Mouse (Mus musculus) spleen, adult 2 months (tissue): ENCODE data around the gene Fosl2. TPM values are rescaled to one million over a fixed set of nuclear protein-coding genes. Genes with fewer than 3 reads are reported as not detected.
A peak's percentile ranks its signal among the peaks of the same experiment; 100 is the strongest.

Experiments
- DNase-seq, 2 experiments: peaks; one replicate each; pipeline versions ENCODE4 v3.0.0 to v3.0.0-alpha.2; 2012 to 2021; ENCODE audit warnings: low spot score in 2 of 2, low read depth in 1 of 2
- H3K27ac ChIP-seq: fragments of 200-500 bp; 2 replicates; pipeline ENCODE4 v1.5.1; 2012; ENCODE audit warnings: low read length, inconsistent platforms; ENCODE audit not compliant: insufficient read depth
- H3K27me3 ChIP-seq: fragments of 200-500 bp; 2 replicates; pipeline ENCODE4 v1.6.1; 2012; ENCODE audit warnings: mild to moderate bottlenecking, moderate library complexity, low read length, inconsistent platforms; ENCODE audit not compliant: control insufficient read depth, insufficient read depth
- H3K36me3 ChIP-seq: fragments of 200-500 bp; 2 replicates; pipeline ENCODE4 v1.6.1; 2012; ENCODE audit warnings: mild to moderate bottlenecking, low read length, inconsistent platforms; ENCODE audit not compliant: control insufficient read depth, insufficient read depth
- H3K4me1 ChIP-seq: fragments of 200-500 bp; 2 replicates; pipeline ENCODE4 v1.6.1; 2011; ENCODE audit warnings: inconsistent platforms; ENCODE audit not compliant: control insufficient read depth, insufficient read depth, insufficient read length
- H3K4me3 ChIP-seq: fragments of 200-500 bp; 2 replicates; pipeline ENCODE4 v1.5.1; 2011; ENCODE audit warnings: mild to moderate bottlenecking, inconsistent platforms; ENCODE audit not compliant: insufficient read depth, insufficient read length; ENCODE audit errors: extremely low read depth
- CTCF ChIP-seq: fragments of 200-500 bp; IDR thresholded peaks from 2 replicates; pipeline ENCODE4 v1.5.1; 2011; ENCODE audit warnings: mild to moderate bottlenecking, inconsistent platforms; ENCODE audit not compliant: insufficient read depth, insufficient read length, insufficient replicate concordance; ENCODE audit errors: extremely low read depth
- POLR2A ChIP-seq: fragments of 200-500 bp; IDR thresholded peaks from 2 replicates; pipeline ENCODE4 v1.6.1; 2011; ENCODE audit warnings: low read depth, low read length, inconsistent platforms
- WGBS: fragments of 180-500 bp; shearing (Covaris S2); methylation state at CpG from one replicate; pipeline ENCODE4 v1.1.7; 2018; 5-methylcytosine and 5-hydroxymethylcytosine counted together
- polyA plus RNA-seq: library from polyadenylated mRNA; depleted of rRNA; stranded (reverse); fragments of >200 nt; gene quantifications from 2 replicates; pipeline ENCODE4 v1.2.3, GENCODE M21; 2012

Fosl2 gene
- polyA plus RNA-seq, 1 experiment = 5.1 TPM

DNA sequence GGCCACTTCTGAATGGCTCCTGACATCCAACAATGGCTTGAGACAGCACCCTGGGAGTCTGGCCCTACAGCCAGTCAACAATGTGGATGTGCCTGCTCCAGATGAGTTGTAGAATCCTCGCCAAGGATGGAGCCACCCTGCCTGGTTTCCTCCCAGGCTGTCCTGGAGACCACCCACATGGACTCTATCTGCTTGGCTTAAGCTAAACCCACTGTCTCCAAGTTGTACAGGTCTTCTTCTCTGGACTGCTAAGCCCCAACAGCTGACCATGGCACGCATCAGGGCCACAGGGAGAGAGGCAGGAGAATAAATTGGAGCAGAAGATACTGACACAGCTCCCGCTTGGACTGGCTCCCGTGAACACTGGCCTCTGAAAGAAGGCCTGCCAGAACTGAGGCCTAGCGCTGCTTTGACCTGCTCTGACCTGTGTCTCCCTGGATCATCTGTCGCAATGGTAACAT, 32.6 kb upstream of the Fosl2 start:
- no peak for TF ChIP-seq CTCF
- no peak for TF ChIP-seq POLR2A
- no peak for DNase-seq

DNA sequence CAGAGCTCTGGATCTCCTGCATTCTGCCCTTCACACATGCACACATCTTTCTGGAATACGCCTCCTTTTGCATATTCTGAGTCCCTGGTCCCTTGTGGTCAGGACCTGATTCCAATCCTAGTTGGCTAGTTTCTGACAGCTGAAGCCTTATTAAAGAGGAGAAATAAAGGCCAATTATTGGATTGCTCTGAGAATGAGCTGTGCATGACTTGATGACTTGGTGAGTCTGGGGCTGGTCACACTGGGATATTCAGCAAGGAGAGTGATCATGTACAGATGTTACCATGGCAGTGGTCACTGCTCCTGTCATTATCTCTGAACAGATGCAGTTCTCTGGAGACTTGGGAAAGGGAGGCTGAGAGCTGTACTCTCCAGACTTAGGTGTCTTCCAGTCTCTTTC, 32.1 kb upstream of the Fosl2 start:
- no peak for TF ChIP-seq CTCF
- no peak for TF ChIP-seq POLR2A
- Histone ChIP-seq H3K36me3 (no peaks in the 10 kb centered on the region), H3K4me3 (no peak overlapping the region), H3K4me1 (peaks cover 10% of the 10 kb centered on the region; the same call in 1 of the 2 replicates), H3K27ac (0 out of 2 replicates have a peak overlapping the region, but pooled peaks have one; percentile 17), H3K27me3 (no peaks in the 10 kb centered on the region)
- no peak for DNase-seq
- WGBS = 91% methylated on average over 1 of the region's 1 CpGs

More for the DNA sequence above, 32.6 kb upstream of the Fosl2 start:
- 91% methylated on average over 6 of the region's 6 CpGs for WGBS
- H3K27me3 ChIP-seq = no peaks in the 10 kb centered on the region
- no peaks in the 10 kb centered on the region for H3K36me3 ChIP-seq
- peaks cover 10% of the 10 kb centered on the region; the same call in 1 of the 2 replicates for H3K4me1 ChIP-seq
- H3K27ac ChIP-seq = no peak overlapping the region
- H3K4me3 ChIP-seq = no peak overlapping the region

DNA sequence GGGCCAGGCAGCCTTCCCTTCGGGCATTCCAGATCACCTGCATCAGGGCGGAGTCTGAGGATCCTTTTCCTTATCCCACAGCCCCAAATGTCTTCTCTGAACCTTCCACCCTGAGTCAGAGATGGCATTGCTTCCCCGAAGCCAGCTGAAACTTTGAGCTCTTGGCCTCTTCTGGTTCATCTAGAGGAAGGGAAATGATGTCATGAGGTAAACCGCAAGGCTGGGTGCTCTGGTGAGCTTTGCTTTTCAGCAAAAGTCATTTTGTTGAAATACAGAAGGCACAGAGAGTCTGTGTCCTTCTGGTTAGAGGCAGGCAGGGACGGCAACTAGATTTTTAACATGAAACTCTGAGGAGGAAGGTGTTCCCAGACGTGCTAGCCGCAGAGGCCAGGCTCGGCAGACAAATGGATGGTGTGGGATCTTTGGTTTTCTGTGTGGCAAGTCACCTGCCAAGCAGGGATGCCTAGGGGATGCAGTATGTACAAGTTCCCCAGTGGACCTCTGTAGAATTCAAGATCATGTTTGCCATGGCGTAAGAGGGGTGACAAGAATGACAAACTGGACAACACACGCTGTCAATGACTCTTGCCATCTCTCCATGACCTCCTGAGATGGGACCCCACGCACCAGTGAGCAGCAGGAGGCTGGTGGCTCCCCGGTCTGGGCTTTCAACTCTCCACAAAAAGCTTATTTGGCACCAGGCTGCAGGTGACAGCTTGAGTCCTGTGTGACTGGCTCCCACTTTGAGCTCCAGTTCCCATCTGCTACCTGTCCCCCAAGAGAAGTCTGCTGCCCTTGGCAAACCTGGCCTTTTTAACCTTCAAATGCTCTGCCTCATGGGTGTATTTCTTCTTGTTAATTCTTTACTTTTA, 31.2 kb upstream of the Fosl2 start:
- Histone ChIP-seq H3K27ac (peak overlapping the region; percentile 54; the same call in 1 of the 2 replicates), H3K36me3 (no peaks in the 10 kb centered on the region), H3K27me3 (no peaks in the 10 kb centered on the region), H3K4me1 (peaks cover 10% of the 10 kb centered on the region; the same call in 1 of the 2 replicates), H3K4me3 (no peak overlapping the region)
- TF ChIP-seq POLR2A = no peak
- TF ChIP-seq CTCF = no peak
- 13% methylated on average over 12 of the region's 12 CpGs for WGBS
- peak; percentile 23 to 65 for DNase-seq

DNA sequence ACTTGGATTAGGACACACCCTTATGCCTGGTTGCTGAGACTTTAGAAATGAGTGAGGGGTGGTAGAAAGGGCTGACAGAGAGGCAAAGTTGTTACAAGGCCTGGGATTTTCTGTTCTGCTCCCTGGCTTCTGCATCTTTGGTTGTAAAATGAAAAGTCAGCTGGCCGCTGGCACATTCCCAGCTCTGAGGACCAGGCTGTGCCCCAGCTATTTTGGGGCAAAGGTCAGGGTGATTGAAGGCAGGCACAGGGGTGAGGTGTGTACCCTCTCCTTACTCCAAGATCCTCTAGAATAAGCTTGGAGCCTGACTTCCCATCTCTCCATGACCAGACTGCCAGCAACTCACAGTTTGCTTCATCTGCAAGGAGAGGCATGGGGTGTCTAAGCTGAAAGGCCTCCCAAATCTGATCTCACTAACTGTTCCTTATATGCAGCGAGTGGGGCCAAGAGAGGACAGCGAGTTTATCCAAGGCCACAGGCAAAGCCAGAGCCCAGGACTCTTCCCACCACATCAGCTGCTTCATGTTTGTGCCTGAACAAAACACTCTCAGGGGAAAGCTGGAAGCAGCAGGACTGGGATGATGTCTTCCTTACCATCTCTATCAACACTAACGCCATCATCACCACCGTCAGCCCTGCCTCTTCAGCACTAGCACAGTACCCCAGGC, 29.0 kb upstream of the Fosl2 start:
- no peak overlapping the region for H3K27ac ChIP-seq

DNA sequence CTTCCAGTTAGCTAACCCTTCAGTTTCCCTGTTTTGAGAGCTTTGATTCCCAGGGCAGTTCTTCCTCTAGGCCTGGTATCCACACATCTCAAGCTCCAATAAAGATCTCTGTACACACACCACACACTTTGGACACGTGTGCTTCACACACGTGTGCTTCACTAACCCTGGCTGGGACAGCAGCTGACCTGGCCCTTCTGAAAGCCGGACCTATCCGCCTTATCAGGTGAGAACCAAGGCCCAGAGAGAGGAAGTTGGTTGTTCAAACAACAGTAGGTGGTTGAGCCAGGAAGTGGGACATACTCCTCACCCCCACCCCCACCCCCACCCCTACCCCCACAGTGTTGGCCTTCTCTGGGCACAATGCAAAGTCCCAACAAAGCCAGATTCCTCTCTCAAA, 24.9 kb upstream of the Fosl2 start:
- H3K4me1 ChIP-seq = peaks cover 21% of the 10 kb centered on the region; the same call in 1 of the 2 replicates

More for the DNA sequence above, 29.0 kb upstream of the Fosl2 start:
- 88% methylated on average over 5 of the region's 5 CpGs for WGBS
- TF ChIP-seq CTCF (no peak), POLR2A (no peak)
- H3K36me3 ChIP-seq = no peaks in the 10 kb centered on the region
- H3K4me3 ChIP-seq = no peak overlapping the region
- H3K4me1 ChIP-seq = peaks cover 17% of the 10 kb centered on the region; the same call in 1 of the 2 replicates
- no peak for DNase-seq
- no peaks in the 10 kb centered on the region for H3K27me3 ChIP-seq

DNA sequence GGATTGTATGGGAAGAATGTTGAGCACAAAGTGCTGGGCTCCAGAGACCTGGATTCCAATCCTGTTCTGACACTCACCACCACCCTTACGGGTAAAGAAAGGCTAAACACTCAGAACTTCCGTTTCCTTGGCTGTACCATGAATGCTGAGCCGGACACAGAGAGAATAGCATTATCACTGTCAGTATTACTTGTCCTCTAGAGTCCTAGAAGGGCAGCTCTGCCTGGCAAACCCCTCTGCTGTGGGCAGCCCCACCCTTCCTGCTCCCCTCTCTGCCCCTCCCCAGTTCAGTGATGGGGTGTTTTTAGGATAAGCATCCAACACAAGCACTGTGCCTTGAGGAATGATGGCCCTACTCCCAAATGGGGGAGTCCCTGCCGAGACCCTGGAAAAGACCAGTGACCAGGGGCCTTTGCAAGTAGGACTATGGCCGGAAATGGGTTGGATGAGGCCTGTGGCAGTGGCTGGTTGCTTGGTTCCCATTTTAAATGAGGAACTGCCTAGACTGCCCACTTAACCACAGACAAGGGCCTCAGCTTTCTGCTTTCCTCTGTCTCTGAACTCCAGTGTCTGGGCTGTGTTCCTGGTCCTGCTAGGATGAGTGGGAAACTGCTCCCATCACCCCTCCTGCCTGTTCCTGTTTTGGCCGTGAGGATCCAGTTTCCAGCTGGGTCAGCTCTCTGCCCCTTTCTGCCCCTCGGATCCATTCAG, 23.2 kb upstream of the Fosl2 start:
- no peak for DNase-seq
- 38% methylated on average over 7 of the region's 7 CpGs for WGBS
- H3K36me3 ChIP-seq = no peaks in the 10 kb centered on the region
- H3K4me3 ChIP-seq = no peak overlapping the region
- H3K27ac ChIP-seq = no peak overlapping the region
- H3K4me1 ChIP-seq = peaks cover 21% of the 10 kb centered on the region; the same call in 1 of the 2 replicates
- H3K27me3 ChIP-seq = no peaks in the 10 kb centered on the region
- TF ChIP-seq CTCF (no peak), POLR2A (no peak)

More for the DNA sequence above, 24.9 kb upstream of the Fosl2 start:
- Histone ChIP-seq H3K4me3 (no peak overlapping the region), H3K36me3 (no peaks in the 10 kb centered on the region), H3K27me3 (no peaks in the 10 kb centered on the region), H3K27ac (no peak overlapping the region)
- DNase-seq = no peak
- no peak for TF ChIP-seq POLR2A
- no peak for TF ChIP-seq CTCF
- WGBS = 23% methylated on average over 4 of the region's 4 CpGs
